Mouse (Mus musculus): ENCODE results near the gene Kif6.

DNA sequence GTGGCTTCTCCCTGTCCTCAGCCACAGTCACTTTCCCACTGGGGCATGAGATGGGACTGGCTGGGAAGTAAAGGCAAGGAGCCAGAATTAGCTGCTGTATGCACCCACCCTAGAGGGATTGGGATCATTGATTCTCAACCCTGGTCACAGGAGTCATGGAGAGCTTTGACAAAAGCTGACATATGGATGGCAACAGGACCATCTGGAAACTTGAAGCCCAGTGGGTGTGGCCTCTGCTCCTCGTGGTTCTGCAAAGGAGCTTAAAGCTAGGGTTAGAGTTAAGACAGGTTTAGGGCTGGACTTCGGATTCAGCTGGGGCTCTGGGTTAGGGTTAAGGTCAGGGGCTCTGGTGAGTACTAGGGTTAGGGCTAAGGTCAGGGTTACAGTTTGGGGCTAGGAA, 69.2 kb downstream of the Kif6 start:
- no peak for TF ChIP-seq CTCF (IDR thresholded peaks at IDR 0.05; ENCODE audit: extremely low read depth, insufficient read depth, insufficient read length, insufficient replicate concordance)
- no peak for TF ChIP-seq POLR2A (IDR thresholded peaks at IDR 0.05; ENCODE audit: low read depth, low read length)

Data from spleen, adult 2 months (tissue).